Mouse (Mus musculus) embryo, embryonic 10.5 days (tissue): ENCODE data around the gene Vmn2r113.
"Not testable (repeated sequence)": the region's sequence is repeated elsewhere in the genome, so short reads cannot be mapped to it uniquely, and the experiment has no call there.

Experiments
- DNase-seq: peaks from one replicate; pipeline ENCODE4 v3.0.0-alpha.2; 2015; ENCODE audit warnings: low spot score

Vmn2r113 gene

DNA sequence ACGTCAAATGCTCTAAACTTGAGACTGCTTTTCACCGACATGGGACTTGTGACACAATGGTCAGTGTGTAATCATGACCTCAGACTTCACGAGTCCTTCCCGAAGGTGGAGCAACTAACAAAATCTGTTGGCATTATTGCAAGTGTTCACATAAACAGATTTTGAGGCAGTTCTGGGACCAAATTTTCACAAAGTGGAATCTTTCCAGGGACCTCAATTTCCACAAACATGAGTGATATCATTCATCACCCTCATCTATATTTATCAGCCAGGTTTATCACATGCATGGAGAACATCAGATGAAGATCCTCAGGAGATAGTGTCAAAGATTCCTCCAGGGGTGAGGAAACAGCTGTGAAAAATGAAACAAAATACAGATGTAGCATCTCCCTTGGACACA is at the start of gene Vmn2r113:
TSS of gene Vmn2r113 (plus strand) at position 301 of the 400 bp plus-strand sequence.
- not testable (repeated sequence) for DNase-seq
